Mouse (Mus musculus) ES-E14 (cell line): ENCODE measurements around the gene Dennd2c.

ENCODE experiments used
- HCFC1 ChIP-seq: IDR thresholded peaks from 2 replicates; pipeline ENCODE4 v1.6.1; 2012; ENCODE audit warnings: low read length, inconsistent platforms, borderline replicate concordance; ENCODE audit not compliant: insufficient read depth
- MAFK ChIP-seq: IDR thresholded peaks from 2 replicates; pipeline ENCODE4 v1.6.1; 2014; ENCODE audit warnings: mild to moderate bottlenecking, low read depth, low read length, inconsistent platforms; ENCODE audit not compliant: insufficient read depth
- ZC3H11A ChIP-seq: IDR thresholded peaks from 2 replicates; pipeline ENCODE4 v1.6.1; 2012; ENCODE audit warnings: low read depth, mild to moderate bottlenecking, inconsistent platforms, low read length, borderline replicate concordance

DNA sequence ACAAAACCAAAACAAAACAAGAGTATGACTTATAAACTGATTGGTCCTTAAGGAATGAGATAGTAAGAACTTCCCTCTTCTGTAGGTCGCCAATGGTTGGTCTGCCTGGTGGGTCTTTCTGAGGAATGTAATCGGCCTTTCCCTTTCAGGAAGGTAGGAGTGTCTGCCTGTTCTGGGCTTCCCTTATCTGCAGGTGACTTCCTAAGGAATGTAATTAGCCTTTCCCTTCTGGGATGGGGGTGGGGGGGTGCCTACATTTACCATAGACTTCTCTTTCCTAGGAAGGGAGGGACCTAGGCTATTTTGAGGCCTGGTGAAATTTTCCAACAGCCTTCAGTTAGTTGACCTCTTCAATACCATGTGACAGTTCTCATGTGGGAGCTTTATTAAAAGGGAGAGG is 108.7 kb downstream of the Dennd2c start:
- no peak for TF ChIP-seq HCFC1
- no peak for TF ChIP-seq ZC3H11A
- TF ChIP-seq MAFK: no peak
